Mouse (Mus musculus): Measurements from ENCODE around the gene 1810046K07Rik.

DNA sequence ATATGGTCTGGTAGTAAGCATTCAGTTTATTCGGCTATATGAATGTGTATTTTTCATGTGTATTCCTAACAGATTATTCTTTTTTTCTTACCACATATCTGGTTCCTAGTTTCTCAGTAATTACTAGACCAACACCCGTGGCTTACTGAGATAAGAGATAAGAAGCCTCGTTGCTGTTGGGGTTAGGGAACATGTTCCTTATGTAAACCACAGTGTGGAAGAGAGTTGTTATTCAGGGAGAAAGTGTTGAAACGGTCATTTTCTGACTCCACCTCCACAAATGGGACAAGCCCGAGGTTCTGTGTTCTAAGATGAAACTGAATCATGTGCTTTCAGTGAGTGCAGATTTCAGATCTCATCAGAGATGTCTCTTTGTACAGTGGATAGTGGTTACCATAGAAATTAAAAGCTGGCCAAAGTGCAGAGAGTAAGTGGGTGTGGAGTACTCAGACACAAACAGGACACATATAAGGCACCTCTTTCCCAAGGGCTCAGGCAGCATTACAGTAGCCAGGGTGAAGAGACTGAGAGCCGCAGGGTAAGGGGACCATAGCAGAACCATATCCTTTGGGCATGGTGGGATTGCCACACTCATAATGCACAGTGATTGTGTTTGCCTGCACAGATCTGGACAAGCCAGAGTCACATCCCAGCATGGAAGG lies 13.2 kb downstream of the 1810046K07Rik start:
- no peak for TF ChIP-seq CTCF (IDR thresholded peaks at IDR 0.05; ENCODE audit: extremely low read depth, insufficient read depth, insufficient read length, insufficient replicate concordance)
- no peak for TF ChIP-seq POLR2A (IDR thresholded peaks at IDR 0.05; ENCODE audit: low read depth, low read length)

Data from spleen, adult 2 months (tissue).